Comparison of ENCODE assay signal across 8 mouse cellular contexts in genomic region chr7:25267301-25267750, GRCm38 (mm10). TPM values are rescaled to one million over a fixed set of nuclear protein-coding genes. Genes with fewer than 3 reads are reported as not detected.
DNase-seq lines count a peak whose midpoint lies in the region; ATAC-seq and TF ChIP-seq lines count a peak whose summit lies in the region.

Gene Cic, plus strand, starts transcription at chr7:25267704.

- H3K4me3 ChIP-seq in ES-Bruce4 (ENCODE audit: low read depth, low read length): peak within 1 kb of the TSS; percentile 78
- peak within 1 kb of the TSS; percentile 86 for H3K4me3 ChIP-seq in forebrain, embryonic 10.5 days
- peak within 1 kb of the TSS; percentile 69 to 86 for H3K4me3 ChIP-seq in heart, embryonic 14.5 days (ENCODE audit: control insufficient read depth in 1 of 2, insufficient read depth in 1 of 2, low read depth in 1 of 2, low read length in 2 of 2)
- H3K4me3 ChIP-seq in liver, embryonic 11.5 days (ENCODE audit: low read depth, low read length): peak within 1 kb of the TSS; percentile 85
- H3K4me3 ChIP-seq in myocyte: peak within 1 kb of the TSS; percentile 84
- H3K4me3 ChIP-seq in stomach, postnatal 0 days (ENCODE audit: low read depth, low read length): peak within 1 kb of the TSS; percentile 73

- peak within 1 kb of the TSS; percentile 88 for H3K4me2 ChIP-seq in heart, embryonic 14.5 days (ENCODE audit: low read length)
- peak within 1 kb of the TSS; percentile 95 for H3K4me2 ChIP-seq in liver, embryonic 11.5 days
- H3K4me2 ChIP-seq in myocyte (ENCODE audit: low read depth): peak within 1 kb of the TSS; percentile 97
- peak within 1 kb of the TSS; percentile 85 for H3K4me2 ChIP-seq in stomach, postnatal 0 days (replicated peaks; ENCODE audit: low read depth)

- peak within 1 kb of the TSS; percentile 24 for H3ac ChIP-seq in myocyte (ENCODE audit: control insufficient read depth, insufficient read length)

- no peaks in the 10 kb centered on the region for H3K9me3 ChIP-seq in ES-Bruce4 (replicated peaks; ENCODE audit: control insufficient read depth, insufficient read depth, low read length, poor library complexity, severe bottlenecking)
- H3K9me3 ChIP-seq in forebrain, embryonic 10.5 days: no peaks in the 10 kb centered on the region
- H3K9me3 ChIP-seq in heart, embryonic 14.5 days (ENCODE audit: control insufficient read depth, low read length): no peaks in the 10 kb centered on the region
- H3K9me3 ChIP-seq in liver, embryonic 11.5 days (ENCODE audit: control insufficient read depth, low read length): no peaks in the 10 kb centered on the region
- H3K9me3 ChIP-seq in stomach, postnatal 0 days (ENCODE audit: control insufficient read depth, low read length): no peaks in the 10 kb centered on the region

- TF ChIP-seq CTCF in ES-Bruce4 (IDR thresholded peaks at IDR 0.05; ENCODE audit: low read depth, low read length): no peak
- no peak; the same call in 1 of the 2 replicates for TF ChIP-seq CTCF in stomach, postnatal 0 days (IDR thresholded peaks at IDR 0.05; ENCODE audit: low read depth)

- ATAC-seq in heart, embryonic 14.5 days (ENCODE audit: insufficient number of reproducible peaks, insufficient read depth, low FRiP score, low read depth): peak; percentile 84
- ATAC-seq in liver, embryonic 11.5 days (replicated peaks; ENCODE audit: low FRiP score): peak; percentile 84
- peak; percentile 87 for ATAC-seq in stomach, postnatal 0 days (ENCODE audit: low FRiP score, low TSS enrichment)

- H3K4me1 ChIP-seq in ES-Bruce4 (ENCODE audit: control insufficient read depth, insufficient read depth, low read length): peaks cover 4% of the 10 kb centered on the region
- H3K4me1 ChIP-seq in forebrain, embryonic 10.5 days: peaks cover 45% of the 10 kb centered on the region
- H3K4me1 ChIP-seq in heart, embryonic 14.5 days (ENCODE audit: control insufficient read depth in 2 of 2, insufficient read depth in 2 of 2, low read length in 2 of 2): peaks cover 11 to 23% of the 10 kb centered on the region in 2 experiments
- peaks cover 31% of the 10 kb centered on the region for H3K4me1 ChIP-seq in liver, embryonic 11.5 days (replicated peaks; ENCODE audit: control insufficient read depth, insufficient read depth, low read length)
- H3K4me1 ChIP-seq in stomach, postnatal 0 days (replicated peaks; ENCODE audit: control insufficient read depth, insufficient read depth): peaks cover 9% of the 10 kb centered on the region

- peak within 1 kb of the TSS; percentile 70 for H3K27ac ChIP-seq in ES-Bruce4 (ENCODE audit: insufficient read depth, low read length)
- peak within 1 kb of the TSS; percentile 95 for H3K27ac ChIP-seq in forebrain, embryonic 10.5 days
- H3K27ac ChIP-seq in heart, embryonic 14.5 days (replicated peaks in 1 of 2; ENCODE audit: control insufficient read depth in 1 of 2, insufficient read depth in 1 of 2, low read depth in 2 of 2, low read length in 2 of 2): peak within 1 kb of the TSS; percentile 90 to 92
- H3K27ac ChIP-seq in liver, embryonic 11.5 days (ENCODE audit: low read depth, low read length): peak within 1 kb of the TSS; percentile 83
- peak within 1 kb of the TSS; percentile 92 for H3K27ac ChIP-seq in stomach, postnatal 0 days (replicated peaks)

- H3K36me3 ChIP-seq in ES-Bruce4 (ENCODE audit: control insufficient read depth, insufficient read depth, low read length, poor library complexity, severe bottlenecking) (no peaks in the 10 kb centered on the region), myocyte (ENCODE audit: control insufficient read depth, insufficient read depth) (no peaks in the 10 kb centered on the region)
- H3K36me3 ChIP-seq in forebrain, embryonic 10.5 days (replicated peaks): peaks cover 17% of the 10 kb centered on the region
- H3K36me3 ChIP-seq in heart, embryonic 14.5 days (ENCODE audit: control insufficient read depth, insufficient read depth, low read length): peaks cover 14% of the 10 kb centered on the region
- H3K36me3 ChIP-seq in liver, embryonic 11.5 days (ENCODE audit: control insufficient read depth, insufficient read depth, low read length): peaks cover 11% of the 10 kb centered on the region; the same call in 1 of the 2 replicates
- H3K36me3 ChIP-seq in stomach, postnatal 0 days (ENCODE audit: control insufficient read depth, insufficient read depth, low read length): peaks cover 10% of the 10 kb centered on the region; the same call in 1 of the 2 replicates

- peak; percentile 99 for DNase-seq in c-Kit-positive CD71-negative TER-119-negative erythroid progenitor cells, embryonic 14.5 days (ENCODE audit: low read depth)
- peak; percentile 99 for DNase-seq in forebrain, embryonic 10.5 days (ENCODE audit: extremely low spot score, low spot score)
- peak; percentile 99 for DNase-seq in kidney, postnatal 10 days
- DNase-seq in liver, embryonic 11.5 days (ENCODE audit: low spot score): peak; percentile 100
- DNase-seq in stomach, postnatal 0 days (ENCODE audit: low spot score): peak; percentile 99

- H3K27me3 ChIP-seq in ES-Bruce4 (ENCODE audit: control insufficient read depth, insufficient read depth, low read length, poor library complexity, severe bottlenecking): no peaks in the 10 kb centered on the region
- peaks cover 6% of the 10 kb centered on the region; the same call in 1 of the 2 replicates for H3K27me3 ChIP-seq in forebrain, embryonic 10.5 days (ENCODE audit: poor library complexity, severe bottlenecking)
- H3K27me3 ChIP-seq in heart, embryonic 14.5 days (ENCODE audit: control insufficient read depth, insufficient read depth, low read length): no peaks in the 10 kb centered on the region
- no peaks in the 10 kb centered on the region for H3K27me3 ChIP-seq in liver, embryonic 11.5 days (replicated peaks; ENCODE audit: control insufficient read depth, insufficient read depth, low read length)
- no peaks in the 10 kb centered on the region for H3K27me3 ChIP-seq in myocyte (ENCODE audit: control insufficient read depth, insufficient read depth, insufficient read length)
- H3K27me3 ChIP-seq in stomach, postnatal 0 days (ENCODE audit: control insufficient read depth, insufficient read depth, low read length): no peaks in the 10 kb centered on the region

- 0 out of 2 replicates have a peak, but pooled peaks have one; percentile 18 for TF ChIP-seq EP300 in ES-Bruce4 (IDR thresholded peaks at IDR 0.05; ENCODE audit: insufficient read depth, low read depth, low read length)
- TF ChIP-seq EP300 in stomach, postnatal 0 days (optimal IDR thresholded peaks at IDR 0.05): peak; percentile 1

- peak within 1 kb of the TSS; percentile 86 for H3K9ac ChIP-seq in ES-Bruce4 (ENCODE audit: low read depth, poor library complexity, severe bottlenecking)
- peak within 1 kb of the TSS; percentile 93 for H3K9ac ChIP-seq in heart, embryonic 14.5 days (ENCODE audit: low read length)
- peak within 1 kb of the TSS; percentile 90 for H3K9ac ChIP-seq in liver, embryonic 11.5 days (ENCODE audit: low read depth, low read length)
- peak within 1 kb of the TSS; percentile 84 for H3K9ac ChIP-seq in stomach, postnatal 0 days (ENCODE audit: low read length)

- H3K79me2 ChIP-seq in myocyte (ENCODE audit: control insufficient read depth, insufficient read depth): peaks cover 17% of the 10 kb centered on the region

- peak; percentile 97 for TF ChIP-seq POLR2A in ES-Bruce4 (IDR thresholded peaks at IDR 0.05; ENCODE audit: insufficient read depth, low read length)
- peak; percentile 80 for TF ChIP-seq POLR2A in myocyte (IDR thresholded peaks at IDR 0.05; ENCODE audit: insufficient read length, low read depth)

- under 1% methylated on average over 29 of the region's 29 CpGs for WGBS in forebrain, embryonic 10.5 days
- WGBS in heart, embryonic 14.5 days: under 1% methylated on average over 29 of the region's 29 CpGs
- WGBS in liver, embryonic 11.5 days: under 1% methylated on average over 29 of the region's 29 CpGs
- WGBS in stomach, postnatal 0 days: under 1% methylated on average over 29 of the region's 29 CpGs

TF ChIP-seq in myocyte, 11 proteins besides CTCF, POLR2A, EP300 and RAD21:
- TF ChIP-seq POLR2AphosphoS2 (IDR thresholded peaks at IDR 0.05; ENCODE audit: insufficient read length, low read depth) (peak; percentile 72), E2F4 (IDR thresholded peaks at IDR 0.05; ENCODE audit: insufficient read depth) (peak; percentile 81), TCF12 (IDR thresholded peaks at IDR 0.05; ENCODE audit: insufficient read depth, poor library complexity, severe bottlenecking) (no peak), USF1 (IDR thresholded peaks at IDR 0.05; ENCODE audit: low read depth) (peak; percentile 65), CEBPB (IDR thresholded peaks at IDR 0.05; ENCODE audit: insufficient read depth, poor library complexity, severe bottlenecking) (no peak), REST (IDR thresholded peaks at IDR 0.05; ENCODE audit: insufficient read depth, insufficient read length) (no peak), MYOG (IDR thresholded peaks at IDR 0.05; ENCODE audit: control insufficient read depth in 1 of 3, insufficient read depth in 1 of 3, insufficient read length in 2 of 3, low read depth in 2 of 3) (no peak)

RNA-seq across cellular contexts. Expression of gene Cic, which starts in this region (rescaled TPM):
- polyA plus RNA-seq in ES-Bruce4 (2011; ENCODE audit: insufficient read depth, insufficient read length, low read depth, missing spikeins): 128 and 141 TPM in 2 replicates
- polyA plus RNA-seq in forebrain, embryonic 10.5 days (2016; fragmentation: Nextera tagmentation; extraction: Ambion mirVana): 19.4 and 20.6 TPM in 2 replicates
- polyA plus RNA-seq in heart, embryonic 14.5 days (2014; fragmentation: Nextera tagmentation; extraction: Ambion mirVana): 25.4 and 28.4 TPM in 2 replicates
- polyA plus RNA-seq in liver, embryonic 11.5 days (2014; fragmentation: Nextera tagmentation; extraction: Ambion mirVana): 21.6 and 25.2 TPM in 2 replicates
- polyA plus RNA-seq in myocyte (2012; fragmentation: generic; extraction: Trizol): 65.8 TPM
- polyA plus RNA-seq in stomach, postnatal 0 days (2015; fragmentation: Nextera tagmentation; extraction: Ambion mirVana): 15.0 and 15.9 TPM in 2 replicates

Comparison
In these comparisons a context has a peak if more than half of its experiments do, and no peak if none do; other contexts are left out.
1. Peak in every context shown above with its lines: DNase-seq, ATAC-seq, H3K4me3 ChIP-seq and H3K27ac ChIP-seq.